26 mouse cellular contexts compared by ENCODE assay signal in genomic region chr3:67084742-67085141, GRCm38 (mm10).
DNase-seq lines count a peak whose midpoint lies in the region; ATAC-seq and TF ChIP-seq lines count a peak whose summit lies in the region.
"Had no signal": no experiment of that assay in that cellular context is flagged by ENCODE, and none has a peak within 500 bp of the region (broad histone marks: within the 10 kb centered on the region; RNA-seq: fewer than 3 reads in every experiment).

No protein-coding gene starts in this region.

- no peak for DNase-seq in forebrain, embryonic 11.5 days (ENCODE audit: low spot score)
- peak; percentile 6 for DNase-seq in forebrain, postnatal 0 days
- DNase-seq in forebrain, embryonic 10.5 days (ENCODE audit: extremely low spot score, low spot score): no peak
- no peak for DNase-seq in midbrain, embryonic 14.5 days
- DNase-seq in brain, embryonic 14.5 days (ENCODE audit: low read depth): peak; percentile 30
- no peak for DNase-seq in neural tube, embryonic 10.5 days (ENCODE audit: extremely low spot score, low spot score)
- DNase-seq: adrenal gland, adult 8-10 months; adrenal gland, postnatal 14 days; adrenal gland, postnatal 36 days; B cell, adult 2 months; cerebellum, adult 11 months; cerebellum, adult 18-20 months; cerebellum, adult 8-10 months; cerebellum, adult 9-11 months; cerebellum, postnatal 14 days; cerebellum, postnatal 36 days had no signal

- TF ChIP-seq POLR2A in brain, embryonic 14.5 days (IDR thresholded peaks at IDR 0.05; ENCODE audit: borderline replicate concordance, extremely low read depth, insufficient read depth, insufficient read length, poor library complexity, severe bottlenecking): no peak

- no peaks in the 10 kb centered on the region for H3K27me3 ChIP-seq in forebrain, embryonic 13.5 days
- H3K27me3 ChIP-seq in forebrain, embryonic 11.5 days (ENCODE audit: control insufficient read depth, insufficient read depth, low read length): no peaks in the 10 kb centered on the region
- no peaks in the 10 kb centered on the region for H3K27me3 ChIP-seq in forebrain, postnatal 0 days (ENCODE audit: insufficient read depth, low read length)
- H3K27me3 ChIP-seq in forebrain, embryonic 10.5 days (ENCODE audit: poor library complexity, severe bottlenecking): no peaks in the 10 kb centered on the region
- no peaks in the 10 kb centered on the region for H3K27me3 ChIP-seq in midbrain, embryonic 16.5 days (ENCODE audit: control insufficient read depth, insufficient read depth, low read depth, low read length)
- H3K27me3 ChIP-seq in midbrain, embryonic 14.5 days (ENCODE audit: control insufficient read depth, insufficient read depth, low read length): no peaks in the 10 kb centered on the region
- H3K27me3 ChIP-seq: CH12.LX; embryonic facial prominence, embryonic 12.5 days; forebrain, embryonic 15.5 days; Patski had no signal

- no peak overlapping the region for H3K27ac ChIP-seq in forebrain, embryonic 13.5 days
- H3K27ac ChIP-seq in forebrain, embryonic 11.5 days (ENCODE audit: low read depth, low read length): no peak overlapping the region
- H3K27ac ChIP-seq in forebrain, postnatal 0 days (ENCODE audit: low read depth, low read length): no peak overlapping the region
- no peak overlapping the region for H3K27ac ChIP-seq in forebrain, embryonic 10.5 days
- H3K27ac ChIP-seq in midbrain, embryonic 16.5 days (ENCODE audit: low read length): no peak overlapping the region
- no peak overlapping the region for H3K27ac ChIP-seq in midbrain, embryonic 14.5 days (replicated peaks; ENCODE audit: low read depth, low read length)
- H3K27ac ChIP-seq: embryonic facial prominence, embryonic 10.5 days; embryonic facial prominence, embryonic 12.5 days; forebrain, embryonic 15.5 days had no signal

- TF ChIP-seq CTCF in forebrain, postnatal 0 days (IDR thresholded peaks at IDR 0.05; ENCODE audit: low read depth): no peak
- TF ChIP-seq CTCF in brain, embryonic 14.5 days (IDR thresholded peaks at IDR 0.05; ENCODE audit: borderline replicate concordance, extremely low read depth, insufficient read depth, insufficient read length): no peak

- whole genome bisulfite sequencing in forebrain, embryonic 13.5 days: 78% methylated on average over 1 of the region's 1 CpGs
- WGBS in forebrain, embryonic 11.5 days: 83% methylated on average over 1 of the region's 1 CpGs
- 65% methylated on average over 1 of the region's 1 CpGs for WGBS in forebrain, postnatal 0 days
- 93% methylated on average over 1 of the region's 1 CpGs for WGBS in forebrain, embryonic 10.5 days
- WGBS in midbrain, embryonic 16.5 days: 66% methylated on average over 1 of the region's 1 CpGs
- WGBS in midbrain, embryonic 14.5 days: 74% methylated on average over 1 of the region's 1 CpGs

- peaks cover 4% of the 10 kb centered on the region; the same call in 1 of the 2 replicates for H3K9me3 ChIP-seq in forebrain, embryonic 13.5 days (replicated peaks)
- no peaks in the 10 kb centered on the region for H3K9me3 ChIP-seq in forebrain, embryonic 11.5 days (ENCODE audit: control insufficient read depth, low read length)
- no peaks in the 10 kb centered on the region for H3K9me3 ChIP-seq in forebrain, postnatal 0 days (ENCODE audit: low read length)
- peaks cover 7% of the 10 kb centered on the region for H3K9me3 ChIP-seq in forebrain, embryonic 10.5 days
- H3K9me3 ChIP-seq in midbrain, embryonic 16.5 days (replicated peaks; ENCODE audit: control insufficient read depth, low read length, poor library complexity, severe bottlenecking): no peaks in the 10 kb centered on the region
- no peaks in the 10 kb centered on the region for H3K9me3 ChIP-seq in midbrain, embryonic 14.5 days (ENCODE audit: control insufficient read depth, low read length)
- H3K9me3 ChIP-seq: embryonic facial prominence, embryonic 12.5 days; G1E had no signal

- H3K36me3 ChIP-seq in forebrain, embryonic 13.5 days (ENCODE audit: poor library complexity, severe bottlenecking): no peaks in the 10 kb centered on the region
- H3K36me3 ChIP-seq in forebrain, embryonic 11.5 days (ENCODE audit: control insufficient read depth, insufficient read depth, low read length): no peaks in the 10 kb centered on the region
- no peaks in the 10 kb centered on the region for H3K36me3 ChIP-seq in forebrain, postnatal 0 days (ENCODE audit: insufficient read depth)
- H3K36me3 ChIP-seq in forebrain, embryonic 10.5 days (replicated peaks): no peaks in the 10 kb centered on the region; the same call in 1 of the 2 replicates
- H3K36me3 ChIP-seq in midbrain, embryonic 16.5 days (ENCODE audit: control insufficient read depth, insufficient read depth, low read length): no peaks in the 10 kb centered on the region
- no peaks in the 10 kb centered on the region for H3K36me3 ChIP-seq in midbrain, embryonic 14.5 days (ENCODE audit: control insufficient read depth, insufficient read depth, low read length)
- H3K36me3 ChIP-seq: embryonic facial prominence, embryonic 10.5 days; embryonic facial prominence, embryonic 12.5 days; forebrain, embryonic 15.5 days had no signal

- no peak overlapping the region for H3K4me2 ChIP-seq in forebrain, embryonic 13.5 days
- no peak overlapping the region for H3K4me2 ChIP-seq in forebrain, embryonic 11.5 days (ENCODE audit: low read depth, low read length, severe bottlenecking)
- no peak overlapping the region for H3K4me2 ChIP-seq in forebrain, postnatal 0 days (ENCODE audit: low read depth)
- H3K4me2 ChIP-seq in midbrain, embryonic 16.5 days (ENCODE audit: low read length): no peak overlapping the region
- no peak overlapping the region for H3K4me2 ChIP-seq in midbrain, embryonic 14.5 days (ENCODE audit: low read length)
- H3K4me2 ChIP-seq: embryonic facial prominence, embryonic 12.5 days; forebrain, embryonic 15.5 days had no signal

- peak; percentile 53; the same call in 1 of the 2 replicates for ATAC-seq in forebrain, embryonic 13.5 days
- ATAC-seq in forebrain, embryonic 11.5 days (replicated peaks; ENCODE audit: low FRiP score): no peak
- peak; percentile 63 for ATAC-seq in forebrain, postnatal 0 days
- peak; percentile 62; the same call in 1 of the 2 replicates for ATAC-seq in midbrain, embryonic 16.5 days
- no peak for ATAC-seq in midbrain, embryonic 14.5 days (ENCODE audit: low FRiP score, low TSS enrichment)
- ATAC-seq: activated CD4-positive, CD25-positive, alpha-beta regulatory T cell, adult 4 months; CD4-positive, CD25-positive, alpha-beta regulatory T cell, adult 4 months; forebrain, embryonic 15.5 days; Patski had no signal

- H3K4me1 ChIP-seq in forebrain, embryonic 13.5 days: no peaks in the 10 kb centered on the region
- H3K4me1 ChIP-seq in forebrain, embryonic 11.5 days (replicated peaks; ENCODE audit: control insufficient read depth, insufficient read depth, low read length): no peaks in the 10 kb centered on the region
- no peaks in the 10 kb centered on the region for H3K4me1 ChIP-seq in forebrain, postnatal 0 days (ENCODE audit: insufficient read depth)
- peaks cover 7% of the 10 kb centered on the region; the same call in 1 of the 2 replicates for H3K4me1 ChIP-seq in forebrain, embryonic 10.5 days
- H3K4me1 ChIP-seq in midbrain, embryonic 16.5 days (ENCODE audit: control insufficient read depth, insufficient read depth, low read length): no peaks in the 10 kb centered on the region
- no peaks in the 10 kb centered on the region for H3K4me1 ChIP-seq in midbrain, embryonic 14.5 days (ENCODE audit: control insufficient read depth, insufficient read depth, low read length)
- H3K4me1 ChIP-seq: embryonic facial prominence, embryonic 10.5 days; embryonic facial prominence, embryonic 12.5 days had no signal

- H3K4me3 ChIP-seq in forebrain, embryonic 13.5 days: no peak overlapping the region
- no peak overlapping the region for H3K4me3 ChIP-seq in forebrain, embryonic 11.5 days (ENCODE audit: low read depth, low read length)
- no peak overlapping the region for H3K4me3 ChIP-seq in forebrain, postnatal 0 days (ENCODE audit: low read depth, low read length)
- no peak overlapping the region for H3K4me3 ChIP-seq in forebrain, embryonic 10.5 days
- H3K4me3 ChIP-seq in midbrain, embryonic 16.5 days (ENCODE audit: low read depth, low read length): no peak overlapping the region
- H3K4me3 ChIP-seq in midbrain, embryonic 14.5 days (replicated peaks; ENCODE audit: low read depth, low read length): no peak overlapping the region
- H3K4me3 ChIP-seq: embryonic facial prominence, embryonic 10.5 days; embryonic facial prominence, embryonic 12.5 days; forebrain, embryonic 15.5 days had no signal

- no peak overlapping the region for H3K9ac ChIP-seq in forebrain, embryonic 13.5 days
- no peak overlapping the region for H3K9ac ChIP-seq in forebrain, embryonic 11.5 days (ENCODE audit: low read length)
- H3K9ac ChIP-seq in forebrain, postnatal 0 days: no peak overlapping the region
- H3K9ac ChIP-seq in midbrain, embryonic 16.5 days (ENCODE audit: low read depth, low read length): no peak overlapping the region
- H3K9ac ChIP-seq in midbrain, embryonic 14.5 days (replicated peaks; ENCODE audit: low read length): no peak overlapping the region
- H3K9ac ChIP-seq: embryonic facial prominence, embryonic 12.5 days; forebrain, embryonic 15.5 days had no signal

Comparison
In these comparisons a context has a peak if more than half of its experiments do, and no peak if none do; other contexts are left out.
1. ATAC-seq: peak in forebrain, embryonic 13.5 days (single experiment), forebrain, postnatal 0 days (single experiment) and midbrain, embryonic 16.5 days (single experiment); none in forebrain, embryonic 11.5 days (single experiment) and midbrain, embryonic 14.5 days (single experiment).
2. DNase-seq: peak in forebrain, postnatal 0 days (single experiment) and brain, embryonic 14.5 days (single experiment); none in forebrain, embryonic 11.5 days (single experiment), forebrain, embryonic 10.5 days (single experiment), midbrain, embryonic 14.5 days (single experiment) and neural tube, embryonic 10.5 days (single experiment).